Mouse (Mus musculus) liver, embryonic 14.5 days (tissue): ENCODE measurements at regions not wholly inside any gene's neighbourhood (a gene's known extent, or its start where the extent isn't known, plus 50 kb on each side); places are given as distances from the start of the nearest gene placed in this dataset.

Source experiments
- CTCF ChIP-seq: IDR thresholded peaks from 2 replicates; pipeline ENCODE4 v1.5.1; 2016; ENCODE audit warnings: antibody characterized with exemption, low read depth, control low read depth
- EP300 ChIP-seq: IDR thresholded peaks from 2 replicates; pipeline ENCODE4 v1.6.1; 2016; ENCODE audit warnings: antibody characterized with exemption, low read depth

DNA sequence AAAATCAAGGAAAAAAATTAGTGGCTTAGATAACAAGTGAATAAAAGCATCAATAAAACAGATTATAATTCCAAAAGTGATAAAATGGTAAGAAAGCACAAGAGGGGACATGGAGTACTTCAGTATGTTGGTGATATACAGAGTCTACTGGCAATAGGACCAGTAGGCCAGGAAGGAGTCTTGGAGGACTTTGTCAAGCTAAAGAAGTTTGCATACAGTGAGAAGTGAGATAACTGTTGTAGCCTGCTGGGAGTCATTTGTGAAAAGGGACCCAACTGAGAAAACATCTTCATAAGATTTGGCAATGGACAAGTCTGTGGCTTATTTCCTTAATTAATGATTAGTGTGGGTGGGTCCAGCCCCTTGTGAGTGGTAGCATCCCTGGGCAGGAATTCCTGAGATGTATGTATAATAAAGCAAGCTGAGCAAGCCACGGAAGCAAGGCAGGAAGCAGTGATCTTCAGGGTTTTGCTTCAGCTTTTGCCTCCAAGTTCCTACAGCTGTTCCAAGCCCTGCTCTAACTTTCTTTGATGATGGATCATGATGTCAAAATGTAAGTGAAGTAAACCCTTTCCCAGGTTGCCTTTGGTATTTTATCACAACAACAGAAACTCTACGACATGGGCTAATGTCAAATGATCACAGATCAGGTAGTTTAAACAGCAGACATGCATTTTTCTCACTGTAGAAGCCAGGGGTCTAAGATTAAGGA is 314.5 kb upstream of the Trib2 start:
- no peak for TF ChIP-seq CTCF
- TF ChIP-seq EP300 = no peak
